Mouse (Mus musculus) neural tube, embryonic 13.5 days (tissue): ENCODE data around the gene Usp4. TPM values are rescaled to one million over a fixed set of nuclear protein-coding genes. Genes with fewer than 3 reads are reported as not detected.

ENCODE experiments used
- ATAC-seq: fragments of 200-750 bp; cut with Nextera tagmentation; 2 replicates; pipeline ENCODE4 v1.8.0; 2017; ENCODE audit warnings: low read depth, mild to moderate bottlenecking, moderate TSS enrichment, moderate library complexity
- H3K27ac ChIP-seq: fragments of 300-500 bp; sonication (generic); replicated peaks from 2 replicates; pipeline ENCODE4 v1.5.1; 2015; ENCODE audit warnings: moderate library complexity, mild to moderate bottlenecking, inconsistent platforms
- H3K27me3 ChIP-seq: fragments of 300-500 bp; sonication (generic); 2 replicates; pipeline ENCODE4 v1.6.1; 2015; ENCODE audit warnings: mild to moderate bottlenecking, inconsistent platforms
- H3K36me3 ChIP-seq: fragments of 300-500 bp; sonication (generic); 2 replicates; pipeline ENCODE4 v1.6.1; 2015; ENCODE audit warnings: mild to moderate bottlenecking, inconsistent platforms
- H3K4me1 ChIP-seq: fragments of 300-500 bp; sonication (generic); replicated peaks from 2 replicates; pipeline ENCODE4 v1.6.1; 2015; ENCODE audit warnings: inconsistent platforms
- H3K4me2 ChIP-seq: fragments of 300-500 bp; sonication (generic); 2 replicates; pipeline ENCODE4 v1.6.1; 2015; ENCODE audit warnings: inconsistent platforms, mild to moderate bottlenecking, moderate library complexity
- H3K4me3 ChIP-seq: fragments of 300-500 bp; sonication (generic); 2 replicates; pipeline ENCODE4 v1.5.1; 2015; ENCODE audit warnings: mild to moderate bottlenecking, inconsistent platforms
- H3K9ac ChIP-seq: fragments of 300-500 bp; sonication (generic); 2 replicates; pipeline ENCODE4 v1.6.1; 2015; ENCODE audit warnings: moderate library complexity, mild to moderate bottlenecking, inconsistent platforms
- H3K9me3 ChIP-seq: fragments of 300-500 bp; sonication (generic); 2 replicates; pipeline ENCODE4 v1.6.1; 2016; ENCODE audit warnings: inconsistent platforms
- WGBS: fragments of 180-500 bp; shearing (Covaris S2); methylation state at CpG from one replicate; pipeline ENCODE4 v1.1.7; 2015; 5-methylcytosine and 5-hydroxymethylcytosine counted together
- polyA plus RNA-seq: library from polyadenylated mRNA; unstranded; fragments of >200 nt; fragmentation: Nextera tagmentation; extraction: Ambion mirVana; gene quantifications from 2 replicates; pipeline ENCODE4 v1.2.1, GENCODE M21; 2015

Usp4 gene
- polyA plus RNA-seq, 1 experiment from 2014 or later: 121 TPM

DNA sequence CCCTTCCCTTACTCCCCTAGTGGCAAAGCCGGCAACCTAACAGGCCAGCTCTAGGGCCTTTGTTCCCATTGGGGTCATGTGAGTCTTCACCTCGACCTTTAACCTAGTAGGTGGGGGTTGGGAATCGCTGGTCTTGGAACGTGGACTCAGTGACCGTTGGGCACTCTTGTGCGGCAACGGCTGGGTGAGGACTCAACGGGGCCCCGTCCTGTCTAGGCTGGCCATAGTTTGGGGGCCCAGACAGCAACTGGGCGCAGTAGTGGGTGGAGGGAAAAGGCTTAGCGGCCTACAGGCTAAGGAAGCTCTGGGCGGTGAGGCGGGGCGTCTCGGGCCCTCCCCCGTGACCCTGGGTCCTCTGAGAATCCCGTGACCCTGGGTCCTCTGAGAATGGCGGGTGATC, 45.0 kb downstream of the Usp4 start, which contains the start of gene 1700102P08Rik:
Gene 1700102P08Rik, plus strand, starts transcription at position 130 of the 400 bp plus-strand sequence.
- Histone ChIP-seq H3K4me2 (no peak within 1 kb of the TSS), H3K4me3 (no peak within 1 kb of the TSS), H3K36me3 (peaks cover 76% of the 10 kb centered on the region), H3K9me3 (no peaks in the 10 kb centered on the region), H3K9ac (no peak within 1 kb of the TSS), H3K4me1 (no peaks in the 10 kb centered on the region), H3K27ac (no peak within 1 kb of the TSS), H3K27me3 (no peaks in the 10 kb centered on the region)
- WGBS: 60% methylated on average over 18 of the region's 18 CpGs
- ATAC-seq: no peak

DNA sequence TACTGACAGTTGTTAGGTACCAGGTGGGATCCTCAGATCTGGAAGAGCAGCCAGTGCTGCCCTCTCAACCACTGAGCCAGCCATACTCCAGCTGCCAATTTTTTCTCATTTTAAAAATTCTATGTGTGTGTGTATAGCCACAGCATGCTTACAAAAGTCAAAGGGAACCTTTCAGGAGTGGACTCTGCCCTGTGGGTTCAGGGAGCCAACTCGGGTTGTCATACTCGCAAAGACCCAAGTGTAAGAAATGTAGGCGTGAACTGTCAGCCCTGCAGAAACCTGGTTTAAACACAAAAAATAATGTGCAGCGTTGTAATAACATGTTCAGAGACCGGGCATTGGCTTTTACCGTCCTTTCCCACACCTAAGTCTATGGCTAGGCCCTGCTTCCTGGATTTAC, 46.5 kb downstream of the Usp4 start:
- H3K4me2 ChIP-seq: no peak overlapping the region
- no peaks in the 10 kb centered on the region for H3K27me3 ChIP-seq
- no peaks in the 10 kb centered on the region for H3K9me3 ChIP-seq
- no peaks in the 10 kb centered on the region for H3K4me1 ChIP-seq
- peaks cover 61% of the 10 kb centered on the region for H3K36me3 ChIP-seq
- H3K4me3 ChIP-seq: no peak overlapping the region
- no peak for ATAC-seq
- H3K9ac ChIP-seq: no peak overlapping the region
- H3K27ac ChIP-seq: no peak overlapping the region
- 96% methylated on average over 6 of the region's 6 CpGs for WGBS

GRCm38 (mm10) chr9:108395427-108395826, 47.8 kb downstream of the Usp4 start:
- Histone ChIP-seq H3K36me3 (peaks cover 49% of the 10 kb centered on the region), H3K4me1 (no peaks in the 10 kb centered on the region), H3K4me2 (no peak overlapping the region), H3K9ac (no peak overlapping the region), H3K9me3 (no peaks in the 10 kb centered on the region), H3K27ac (no peak overlapping the region), H3K4me3 (no peak overlapping the region), H3K27me3 (no peaks in the 10 kb centered on the region)
- 92% methylated on average over 1 of the region's 1 CpGs for WGBS
- no peak for ATAC-seq

DNA sequence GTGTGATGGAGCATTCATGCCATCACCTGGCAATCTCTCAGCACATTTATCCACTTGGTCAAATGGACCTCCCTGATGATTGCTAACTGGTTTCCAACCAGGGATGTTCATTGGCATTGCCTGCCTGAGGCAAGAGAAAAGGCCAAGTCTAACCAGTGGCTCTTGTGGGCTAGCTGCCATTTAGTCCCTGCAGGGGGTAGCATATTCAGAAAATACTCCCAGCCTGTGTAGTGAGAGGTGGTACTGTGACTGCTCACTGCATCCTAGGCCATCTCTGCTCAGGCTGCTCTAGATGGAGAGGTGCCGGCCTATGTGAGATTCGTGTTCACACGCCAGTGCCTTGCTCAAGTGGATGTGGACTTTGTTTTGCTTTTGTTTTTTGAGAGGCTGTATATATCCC, 50.7 kb downstream of the Usp4 start:
- Histone ChIP-seq H3K4me3 (no peak overlapping the region), H3K9me3 (no peaks in the 10 kb centered on the region), H3K27me3 (no peaks in the 10 kb centered on the region), H3K4me2 (no peak overlapping the region), H3K27ac (no peak overlapping the region), H3K4me1 (peaks cover 8% of the 10 kb centered on the region; the same call in 1 of the 2 replicates), H3K9ac (no peak overlapping the region), H3K36me3 (peaks cover 20% of the 10 kb centered on the region)
- ATAC-seq: no peak
- 93% methylated on average over 3 of the region's 3 CpGs for WGBS

DNA sequence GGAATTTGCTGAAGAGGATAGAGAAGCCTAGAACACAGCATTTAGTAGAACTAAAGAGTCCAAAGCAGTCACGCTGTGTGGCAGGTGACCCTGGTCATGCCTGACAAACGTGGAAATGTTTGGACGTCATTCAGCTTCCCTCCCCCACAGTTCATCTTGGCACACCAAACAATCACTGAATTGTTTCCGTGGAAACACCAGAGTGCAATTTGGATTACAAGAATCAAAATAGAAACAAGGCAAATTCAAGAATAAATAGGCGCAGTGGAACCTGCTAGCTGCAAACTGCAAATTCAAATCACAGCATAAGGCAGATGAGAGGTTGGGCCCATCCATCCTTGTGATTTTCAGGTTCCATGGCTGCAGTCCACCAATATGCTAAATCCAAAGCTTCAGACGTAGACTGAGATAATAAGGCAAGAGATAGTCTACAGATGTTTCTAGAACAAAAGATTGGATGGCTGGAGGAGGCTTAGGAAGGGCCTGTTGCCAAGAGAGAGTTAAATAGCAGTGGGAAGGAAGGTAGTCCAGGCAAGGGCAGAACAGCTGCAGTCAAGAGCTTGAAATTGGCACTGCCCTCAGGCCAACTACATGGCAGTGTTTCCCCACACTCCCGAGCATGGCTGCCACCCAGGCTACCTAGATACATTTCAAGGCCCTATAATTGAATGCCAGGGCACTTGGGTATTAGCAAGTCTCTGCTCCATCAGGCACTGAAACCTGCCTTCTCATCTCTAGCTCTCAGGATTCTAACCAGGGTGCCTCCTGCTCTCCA, 53.7 kb downstream of the Usp4 start:
- H3K27ac ChIP-seq: no peak overlapping the region
- no peak overlapping the region for H3K4me2 ChIP-seq
- peaks cover 8% of the 10 kb centered on the region; the same call in 1 of the 2 replicates for H3K4me1 ChIP-seq
- no peak for ATAC-seq
- no peak overlapping the region for H3K4me3 ChIP-seq
- no peaks in the 10 kb centered on the region for H3K9me3 ChIP-seq
- no peaks in the 10 kb centered on the region; the same call in 1 of the 2 replicates for H3K36me3 ChIP-seq
- WGBS: 49% methylated on average over 7 of the region's 7 CpGs
- no peaks in the 10 kb centered on the region for H3K27me3 ChIP-seq
- no peak overlapping the region for H3K9ac ChIP-seq

DNA sequence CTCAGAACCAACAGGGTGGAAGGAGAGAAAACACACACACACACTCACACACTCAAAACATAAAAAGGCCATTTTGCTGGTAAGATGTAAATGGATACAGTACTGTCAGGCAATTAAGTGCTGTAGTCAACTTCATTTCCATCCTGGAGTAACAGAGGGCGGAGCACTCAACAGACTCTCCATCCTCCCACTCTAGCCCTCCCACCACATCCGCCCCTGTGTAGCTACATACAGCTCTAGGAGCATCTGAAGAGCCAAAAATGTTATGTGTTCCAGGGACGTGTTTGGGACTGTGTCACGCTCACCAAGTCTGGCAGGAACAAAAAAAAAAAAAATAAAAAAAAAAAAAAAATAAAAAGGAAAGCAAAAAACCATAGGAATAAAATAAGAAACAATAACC, 55.4 kb downstream of the Usp4 start:
- H3K4me1 ChIP-seq: peaks cover 8% of the 10 kb centered on the region; the same call in 1 of the 2 replicates
- no peak overlapping the region for H3K9ac ChIP-seq
- no peak overlapping the region for H3K4me2 ChIP-seq
- H3K27me3 ChIP-seq: no peaks in the 10 kb centered on the region
- no peaks in the 10 kb centered on the region for H3K9me3 ChIP-seq
- no peak overlapping the region for H3K4me3 ChIP-seq
- no peak for ATAC-seq
- H3K27ac ChIP-seq: no peak overlapping the region
- WGBS: 83% methylated on average over 4 of the region's 4 CpGs
- no peaks in the 10 kb centered on the region for H3K36me3 ChIP-seq

GRCm38 (mm10) chr9:108404451-108404850, 56.8 kb downstream of the Usp4 start:
- Histone ChIP-seq H3K4me1 (peaks cover 8% of the 10 kb centered on the region; the same call in 1 of the 2 replicates), H3K4me2 (no peak overlapping the region), H3K9me3 (no peaks in the 10 kb centered on the region), H3K27me3 (no peaks in the 10 kb centered on the region), H3K36me3 (no peaks in the 10 kb centered on the region), H3K27ac (no peak overlapping the region), H3K4me3 (no peak overlapping the region), H3K9ac (no peak overlapping the region)
- WGBS: 83% methylated on average over 8 of the region's 8 CpGs
- ATAC-seq: no peak

GRCm38 (mm10) chr9:108409535-108409934, 61.9 kb downstream of the Usp4 start:
- Histone ChIP-seq H3K36me3 (no peaks in the 10 kb centered on the region), H3K9me3 (no peaks in the 10 kb centered on the region), H3K9ac (no peak overlapping the region), H3K4me2 (no peak overlapping the region), H3K4me1 (no peaks in the 10 kb centered on the region), H3K27me3 (no peaks in the 10 kb centered on the region), H3K4me3 (no peak overlapping the region), H3K27ac (no peak overlapping the region)
- no peak for ATAC-seq
- WGBS: 91% methylated on average over 4 of the region's 4 CpGs

DNA sequence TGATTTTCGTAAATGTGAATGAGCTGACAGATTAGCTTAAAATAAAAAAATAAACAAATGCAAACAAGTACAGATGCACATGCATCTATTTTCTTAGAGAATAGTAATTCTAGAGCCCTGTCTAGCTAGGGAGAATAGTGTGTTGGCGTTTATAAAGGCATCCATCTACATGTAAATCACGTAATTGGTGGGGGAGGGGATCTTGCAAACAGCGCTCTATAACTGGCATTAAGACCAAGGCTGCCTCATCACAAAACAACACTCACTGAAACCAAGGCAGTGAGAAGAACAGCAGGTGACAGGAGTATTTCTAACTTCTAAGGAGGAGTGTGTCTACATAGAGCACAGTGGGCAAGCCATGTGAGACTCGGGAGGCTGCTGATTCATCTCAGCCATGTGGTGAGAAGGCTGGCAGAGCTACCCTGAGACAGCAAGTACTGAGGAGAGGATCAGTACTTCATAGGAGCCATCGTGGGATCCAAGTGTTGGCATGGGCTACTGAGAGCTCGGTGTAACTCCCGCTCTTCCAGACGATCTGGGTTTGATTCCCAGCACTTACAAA, 63.8 kb downstream of the Usp4 start:
- Histone ChIP-seq H3K27me3 (no peaks in the 10 kb centered on the region), H3K9me3 (no peaks in the 10 kb centered on the region), H3K4me3 (no peak overlapping the region), H3K27ac (no peak overlapping the region), H3K4me1 (no peaks in the 10 kb centered on the region), H3K36me3 (no peaks in the 10 kb centered on the region), H3K4me2 (no peak overlapping the region), H3K9ac (no peak overlapping the region)
- no peak for ATAC-seq
- whole genome bisulfite sequencing: 69% methylated on average over 9 of the region's 9 CpGs

DNA sequence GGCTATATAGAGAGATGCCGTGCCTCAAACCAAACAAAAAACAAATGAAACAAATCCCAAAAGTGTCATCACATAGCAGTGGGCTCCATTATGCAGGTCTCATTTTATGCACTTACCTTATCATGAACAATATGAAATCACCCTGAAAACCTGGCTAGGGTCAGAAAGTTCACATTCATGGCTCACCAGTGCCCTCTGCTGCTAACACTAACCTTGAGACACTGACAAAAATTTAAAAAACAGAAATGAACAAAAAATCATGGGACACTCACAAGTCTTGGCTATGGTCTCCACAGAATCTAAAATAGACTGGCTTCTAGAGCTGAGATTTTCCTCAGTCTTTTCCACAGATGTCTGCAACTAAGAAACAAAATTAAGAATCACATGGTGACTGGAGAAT, 64.6 kb downstream of the Usp4 start:
- H3K27me3 ChIP-seq: no peaks in the 10 kb centered on the region
- H3K27ac ChIP-seq: no peak overlapping the region
- H3K36me3 ChIP-seq: no peaks in the 10 kb centered on the region
- no peak overlapping the region for H3K9ac ChIP-seq
- no peak overlapping the region for H3K4me2 ChIP-seq
- H3K4me1 ChIP-seq: no peaks in the 10 kb centered on the region
- no peak for ATAC-seq
- 76% methylated on average over 1 of the region's 1 CpGs for WGBS
- H3K4me3 ChIP-seq: no peak overlapping the region
- no peaks in the 10 kb centered on the region for H3K9me3 ChIP-seq

DNA sequence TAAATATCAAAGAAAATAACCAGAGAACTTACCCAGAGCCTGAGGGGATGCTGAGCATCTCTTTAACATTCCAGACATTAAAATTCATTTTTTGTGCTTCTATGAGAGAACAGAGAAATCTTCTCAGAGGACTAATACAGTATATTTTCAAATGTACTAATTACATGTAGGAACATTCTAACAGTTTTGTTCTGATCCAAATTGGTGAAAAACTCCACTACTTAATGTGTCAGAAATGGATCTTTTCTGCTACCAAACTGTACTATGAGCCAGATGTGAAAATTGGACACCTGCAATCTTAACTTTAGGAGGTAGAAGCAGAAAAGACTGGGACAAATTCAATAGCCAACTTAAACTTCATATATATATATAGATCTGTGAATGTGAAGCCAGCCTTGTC, 80.7 kb downstream of the Usp4 start, which contains the start of gene Ccdc36:
Gene Ccdc36, minus strand, starts transcription at position 101 of the 400 bp plus-strand sequence.
- Histone ChIP-seq H3K4me3 (no peak within 1 kb of the TSS), H3K4me1 (no peaks in the 10 kb centered on the region), H3K9me3 (no peaks in the 10 kb centered on the region), H3K27ac (no peak within 1 kb of the TSS), H3K27me3 (no peaks in the 10 kb centered on the region), H3K4me2 (no peak within 1 kb of the TSS), H3K9ac (no peak within 1 kb of the TSS), H3K36me3 (no peaks in the 10 kb centered on the region)
- no peak for ATAC-seq

DNA sequence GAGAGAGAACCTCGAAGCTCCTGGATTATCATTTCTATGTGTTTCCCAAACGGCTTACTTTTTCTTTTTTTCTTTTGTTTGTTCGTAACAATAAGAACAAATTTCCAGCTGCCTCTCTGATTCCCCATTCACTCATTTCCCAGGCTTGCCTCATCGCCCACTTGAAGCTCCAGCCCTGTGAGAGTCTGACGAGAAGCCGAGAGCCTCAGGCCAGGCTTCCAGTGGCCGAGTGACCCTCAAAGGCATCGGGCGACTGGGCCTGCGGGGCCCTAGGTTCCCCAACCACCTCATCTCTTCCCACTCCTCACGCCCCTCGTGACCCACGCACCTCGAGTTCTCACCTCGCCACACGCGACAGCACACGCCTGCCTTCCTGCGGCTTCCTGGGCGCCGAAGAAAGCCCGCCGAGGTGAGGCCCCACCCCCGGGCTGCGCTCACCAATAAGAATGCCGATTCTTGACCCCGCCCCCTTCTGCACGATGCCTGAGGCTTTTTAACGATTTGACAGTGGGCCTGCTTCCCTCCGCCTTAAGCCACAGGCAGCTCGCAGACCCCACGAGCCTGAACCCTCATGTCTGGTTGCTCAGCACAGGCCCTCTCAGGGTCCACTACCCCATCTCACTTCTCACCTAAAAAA, 83.9 kb downstream of the Usp4 start:
- ATAC-seq: 0 out of 2 replicates have a peak, but pooled peaks have one; percentile 61
- peak overlapping the region; percentile 30 for H3K4me3 ChIP-seq
- 41% methylated on average over 32 of the region's 32 CpGs for WGBS
- H3K36me3 ChIP-seq: no peaks in the 10 kb centered on the region
- H3K9ac ChIP-seq: 0 out of 2 replicates have a peak overlapping the region, but pooled peaks have one; percentile 12
- H3K9me3 ChIP-seq: no peaks in the 10 kb centered on the region
- no peaks in the 10 kb centered on the region for H3K27me3 ChIP-seq
- H3K27ac ChIP-seq: no peak overlapping the region
- H3K4me2 ChIP-seq: peak overlapping the region; percentile 49
- H3K4me1 ChIP-seq: peaks cover 7% of the 10 kb centered on the region
